Mouse (Mus musculus): ENCODE data around the gene Herc1.
"Not testable (repeated sequence)": the region's sequence is repeated elsewhere in the genome, so short reads cannot be mapped to it uniquely, and the experiment has no call there.

The Herc1 gene

GRCm38 (mm10) chr9:66349144-66349859 is 948 bp upstream of the Herc1 start:
- DNase-seq (ENCODE audit: low spot score): no peak

GRCm38 (mm10) chr9:66350788-66351430 is 659 bp downstream of the Herc1 start:
- no peak for DNase-seq (ENCODE audit: low spot score)

GRCm38 (mm10) chr9:66352704-66353103 is 2.5 kb downstream of the Herc1 start:
- no peak for DNase-seq (ENCODE audit: low spot score)

GRCm38 (mm10) chr9:66359135-66359534 is 8.9 kb downstream of the Herc1 start:
- no peak for DNase-seq (ENCODE audit: low spot score)

- DNase-seq (ENCODE audit: low spot score): no peak
Measured at GRCm38 (mm10) chr9:66360143-66360690, 10.0 kb downstream of the Herc1 start.

- DNase-seq (ENCODE audit: low spot score): no peak
Measured at GRCm38 (mm10) chr9:66368890-66369433, 18.7 kb downstream of the Herc1 start.

- no peak for DNase-seq (ENCODE audit: low spot score)
Measured at GRCm38 (mm10) chr9:66370334-66370733, 20.1 kb downstream of the Herc1 start.

GRCm38 (mm10) chr9:66370847-66371246 is 20.6 kb downstream of the Herc1 start:
- no peak for DNase-seq (ENCODE audit: low spot score)

GRCm38 (mm10) chr9:66373432-66373831 is 23.2 kb downstream of the Herc1 start:
- no peak for DNase-seq (ENCODE audit: low spot score)

- no peak for DNase-seq (ENCODE audit: low spot score)
Measured at GRCm38 (mm10) chr9:66374495-66375478, 24.5 kb downstream of the Herc1 start.

GRCm38 (mm10) chr9:66383417-66383816 is 33.2 kb downstream of the Herc1 start:
- DNase-seq (ENCODE audit: low spot score): no peak

GRCm38 (mm10) chr9:66390338-66390737 is 40.1 kb downstream of the Herc1 start:
- DNase-seq (ENCODE audit: low spot score): not testable (repeated sequence)

GRCm38 (mm10) chr9:66393304-66393703 is 43.1 kb downstream of the Herc1 start:
- no peak for DNase-seq (ENCODE audit: low spot score)

GRCm38 (mm10) chr9:66423492-66423891 is 73.2 kb downstream of the Herc1 start:
- no peak for DNase-seq (ENCODE audit: low spot score)

GRCm38 (mm10) chr9:66440007-66440406 is 89.8 kb downstream of the Herc1 start:
- no peak for DNase-seq (ENCODE audit: low spot score)

- no peak for DNase-seq (ENCODE audit: low spot score)
Measured at GRCm38 (mm10) chr9:66448253-66448652, 98.0 kb downstream of the Herc1 start.

GRCm38 (mm10) chr9:66465087-66465486 is 114.8 kb downstream of the Herc1 start:
- no peak for DNase-seq (ENCODE audit: low spot score)

GRCm38 (mm10) chr9:66477785-66478184 is 127.5 kb downstream of the Herc1 start:
- DNase-seq (ENCODE audit: low spot score): no peak

GRCm38 (mm10) chr9:66483429-66483828 is 133.2 kb downstream of the Herc1 start:
- DNase-seq (ENCODE audit: low spot score): no peak

- DNase-seq (ENCODE audit: low spot score): no peak
Measured at GRCm38 (mm10) chr9:66488786-66489185, 138.5 kb downstream of the Herc1 start.

- no peak for DNase-seq (ENCODE audit: low spot score)
Measured at GRCm38 (mm10) chr9:66492361-66492760, 142.1 kb downstream of the Herc1 start.

GRCm38 (mm10) chr9:66493992-66494391 is 143.7 kb downstream of the Herc1 start:
- DNase-seq (ENCODE audit: low spot score): no peak
